Mouse (Mus musculus) adrenal gland, adult 2 months (tissue): Measurements from ENCODE around the gene Lurap1. TPM values are rescaled to one million over a fixed set of nuclear protein-coding genes. Genes with fewer than 3 reads are reported as not detected.

ENCODE experiments used
- DNase-seq: peaks from one replicate; pipeline ENCODE4 v3.0.0; 2021
- polyA plus RNA-seq: library from polyadenylated mRNA; depleted of rRNA; stranded (reverse); fragments of >200 nt; gene quantifications from 2 replicates; pipeline ENCODE4 v1.2.3, GENCODE M21; 2012; rRNA removed
- total RNA-seq, 2 experiments: library from RNA; stranded (reverse); gene quantifications; 2 replicates each; pipeline ENCODE4 v1.2.3; 2021

Lurap1 gene
- total and polyA plus RNA-seq, 3 experiments = 1.8 to 16.2 (median 5.2) TPM

- no peak for DNase-seq
Measured at GRCm38 (mm10) chr4:116110695-116111094, 40.4 kb downstream of the Lurap1 start.

DNA sequence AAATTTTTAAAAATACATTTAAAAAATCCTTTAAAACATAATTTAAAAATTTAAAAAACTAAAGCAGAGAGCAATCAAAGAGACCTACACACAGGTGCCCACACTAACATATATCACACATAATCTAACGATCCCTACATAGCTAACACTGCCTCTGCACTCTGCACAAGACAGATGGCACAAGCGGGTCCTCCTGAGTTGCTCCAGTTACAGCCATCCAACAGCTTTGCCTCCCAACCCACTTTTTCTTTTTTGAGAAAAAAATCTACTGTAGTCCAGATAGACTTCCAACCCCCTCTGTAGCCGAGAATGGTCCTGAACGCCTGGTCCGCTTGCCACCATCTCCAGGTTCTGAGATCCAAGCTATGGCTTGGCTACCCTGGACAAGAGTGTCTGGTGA lies 45.9 kb downstream of the Lurap1 start:
- DNase-seq = no peak

- no peak for DNase-seq
Measured at GRCm38 (mm10) chr4:116100959-116101358, 50.2 kb downstream of the Lurap1 start.

- no peak for DNase-seq
Measured at GRCm38 (mm10) chr4:116097211-116097610, 53.9 kb downstream of the Lurap1 start.

GRCm38 (mm10) chr4:116096291-116096690 lies 54.8 kb downstream of the Lurap1 start:
- no peak for DNase-seq

- no peak for DNase-seq
Measured at GRCm38 (mm10) chr4:116088510-116089249, 62.5 kb downstream of the Lurap1 start.

Other genes with a start within 250 kb of the Lurap1 start
- gene Dmbx1, start 211.4 kb downstream of the Lurap1 start, total RNA-seq = not detected
- gene Dmbx1, start 211.4 kb downstream of the Lurap1 start, polyA plus RNA-seq = not detected in 2 replicates
- 1 to 10 TPM; 3.7 to 4.8 TPM for gene Faah, start 133.4 kb downstream of the Lurap1 start, total RNA-seq
- gene Faah, start 133.4 kb downstream of the Lurap1 start, polyA plus RNA-seq = 4.7 and 8.0 TPM in 2 replicates
- gene Nsun4, start 97.5 kb downstream of the Lurap1 start, total RNA-seq = 10 to 100 TPM; 24.4 to 32.7 TPM
- 7.7 and 10.3 TPM in 2 replicates for gene Nsun4, start 97.5 kb downstream of the Lurap1 start, polyA plus RNA-seq
- 100 to 1,000 TPM; 439 to 769 TPM for gene Uqcrh, start 76.3 kb downstream of the Lurap1 start, total RNA-seq
- gene Uqcrh, start 76.3 kb downstream of the Lurap1 start, polyA plus RNA-seq = 33.6 and 37.9 TPM in 2 replicates
- 10 to 100 TPM; 63.3 to 71.4 TPM for gene Lrrc41, start 76.1 kb downstream of the Lurap1 start, total RNA-seq
- gene Lrrc41, start 76.1 kb downstream of the Lurap1 start, polyA plus RNA-seq = 119 and 160 TPM in 2 replicates
- under 1 TPM; 0.58 to 0.62 TPM for gene Rad54l, start 27.6 kb downstream of the Lurap1 start, total RNA-seq
- gene Rad54l, start 27.6 kb downstream of the Lurap1 start, polyA plus RNA-seq = 0.45 and 0.46 TPM in 2 replicates
- 10 to 100 TPM; 48.1 to 70.5 TPM for gene Pomgnt1, start 27.5 kb downstream of the Lurap1 start, total RNA-seq
- gene Pomgnt1, start 27.5 kb downstream of the Lurap1 start, polyA plus RNA-seq = 28.0 and 34.9 TPM in 2 replicates
- gene Tspan1, start 16.3 kb upstream of the Lurap1 start, total RNA-seq = not detected
- not detected in 2 replicates for gene Tspan1, start 16.3 kb upstream of the Lurap1 start, polyA plus RNA-seq
- gene 1700042G07Rik, start 22.0 kb upstream of the Lurap1 start, total RNA-seq = not detected
- not detected in 2 replicates for gene 1700042G07Rik, start 22.0 kb upstream of the Lurap1 start, polyA plus RNA-seq
- under 1 TPM in 1 of 2 experiments, not detected in 1; 0.52 TPM for gene Gm49337, start 22.0 kb upstream of the Lurap1 start, total RNA-seq
- not detected in 2 replicates for gene Gm49337, start 22.0 kb upstream of the Lurap1 start, polyA plus RNA-seq
- 10 to 100 TPM; 16.2 to 24.4 TPM for gene Pik3r3, start 70.3 kb upstream of the Lurap1 start, total RNA-seq
- 14.6 and 21.6 TPM in 2 replicates for gene Pik3r3, start 70.3 kb upstream of the Lurap1 start, polyA plus RNA-seq